Mouse (Mus musculus) neural tube, embryonic 11.5 days (tissue): ENCODE data around the gene Wfikkn1. TPM values are rescaled to one million over a fixed set of nuclear protein-coding genes. Genes with fewer than 3 reads are reported as not detected.
A peak's percentile ranks its signal among the peaks of the same experiment; 100 is the strongest.

Experiments used
- ATAC-seq: fragments of 200-750 bp; cut with Nextera tagmentation; 2 replicates; pipeline ENCODE4 v1.8.0; 2017; ENCODE audit warnings: moderate number of reproducible peaks, mild to moderate bottlenecking, moderate TSS enrichment, moderate library complexity; ENCODE audit not compliant: insufficient read depth, low FRiP score, low TSS enrichment
- DNase-seq: peaks from one replicate; pipeline ENCODE4 v3.0.0-alpha.2; 2015; ENCODE audit warnings: low spot score
- H3K27ac ChIP-seq: fragments of 300-500 bp; sonication (generic); 2 replicates; pipeline ENCODE4 v1.5.1; 2014; ENCODE audit warnings: low read depth, mild to moderate bottlenecking, low read length
- H3K27me3 ChIP-seq: fragments of 300-500 bp; sonication (generic); 2 replicates; pipeline ENCODE4 v1.6.1; 2014; ENCODE audit warnings: mild to moderate bottlenecking, low read length, mixed read lengths; ENCODE audit not compliant: control insufficient read depth, insufficient read depth
- H3K36me3 ChIP-seq: fragments of 300-500 bp; sonication (generic); 2 replicates; pipeline ENCODE4 v1.6.1; 2014; ENCODE audit warnings: mild to moderate bottlenecking, low read length, moderate library complexity, mixed read lengths; ENCODE audit not compliant: control insufficient read depth, insufficient read depth
- H3K4me1 ChIP-seq: fragments of 300-500 bp; sonication (generic); 2 replicates; pipeline ENCODE4 v1.6.1; 2014; ENCODE audit warnings: low read length, mixed read lengths; ENCODE audit not compliant: control insufficient read depth, insufficient read depth
- H3K4me2 ChIP-seq: fragments of 300-500 bp; sonication (generic); 2 replicates; pipeline ENCODE4 v1.6.1; 2014; ENCODE audit warnings: low read depth, mild to moderate bottlenecking, moderate library complexity
- H3K4me3 ChIP-seq: fragments of 300-500 bp; sonication (generic); 2 replicates; pipeline ENCODE4 v1.5.1; 2014; ENCODE audit warnings: low read depth, low read length
- H3K9ac ChIP-seq: fragments of 300-500 bp; sonication (generic); 2 replicates; pipeline ENCODE4 v1.6.1; 2014; ENCODE audit warnings: mild to moderate bottlenecking, low read length
- H3K9me3 ChIP-seq: fragments of 300-500 bp; sonication (generic); 2 replicates; pipeline ENCODE4 v1.6.1; 2016; ENCODE audit warnings: low read length; ENCODE audit not compliant: control insufficient read depth
- WGBS: fragments of 180-500 bp; shearing (Covaris S2); extraction: QIAGEN DNeasy Blood & Tissue Kit; methylation state at CpG from one replicate; pipeline ENCODE4 v1.1.7; 2014; 5-methylcytosine and 5-hydroxymethylcytosine counted together
- polyA plus RNA-seq: library from polyadenylated mRNA; unstranded; fragments of >200 nt; fragmentation: Nextera tagmentation; extraction: Ambion mirVana; gene quantifications from 2 replicates; pipeline ENCODE4 v1.2.1, GENCODE M21; 2014

Wfikkn1 gene
- polyA plus RNA-seq, 1 experiment from 2014 or later = 1.7 TPM

DNA sequence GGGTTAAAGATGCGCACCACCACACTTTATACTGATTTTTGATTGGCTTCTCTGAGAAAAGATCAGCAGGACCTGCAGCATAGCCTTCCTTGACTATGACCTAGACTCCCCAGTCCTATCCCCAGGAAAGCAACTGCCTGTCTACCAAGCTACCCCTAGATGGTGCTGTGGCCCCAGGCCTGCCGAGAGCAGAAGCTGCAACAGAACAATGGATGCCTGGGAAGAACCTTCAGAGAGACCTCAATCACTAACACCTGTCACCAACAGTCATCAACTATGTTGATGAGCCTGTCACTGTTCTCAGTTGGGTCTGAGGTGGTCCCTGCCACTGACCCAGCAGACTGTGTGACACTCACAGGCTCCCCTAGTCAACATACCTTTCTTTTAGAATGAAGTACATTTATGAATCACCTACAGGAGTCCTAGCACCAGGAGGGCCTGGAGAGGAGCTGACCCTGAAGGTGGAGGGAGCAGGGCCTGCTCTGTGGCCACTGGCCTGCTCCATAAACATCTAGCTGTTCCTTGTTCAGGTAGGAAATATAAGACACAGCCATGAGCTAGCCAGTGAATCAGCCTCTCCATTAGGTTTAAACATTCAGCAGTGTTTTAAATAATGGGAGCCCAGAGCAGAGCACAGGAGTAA is 13.4 kb upstream of the Wfikkn1 start:
- Histone ChIP-seq H3K4me2 (no peak overlapping the region), H3K4me1 (peaks cover 5% of the 10 kb centered on the region; the same call in 1 of the 2 replicates), H3K9ac (no peak overlapping the region), H3K4me3 (no peak overlapping the region), H3K9me3 (no peaks in the 10 kb centered on the region), H3K36me3 (no peaks in the 10 kb centered on the region), H3K27me3 (no peaks in the 10 kb centered on the region), H3K27ac (no peak overlapping the region)
- peak; percentile 50; the same call in 1 of the 2 replicates for ATAC-seq
- peak; percentile 75 for DNase-seq
- 34% methylated on average over 2 of the region's 2 CpGs for WGBS

DNA sequence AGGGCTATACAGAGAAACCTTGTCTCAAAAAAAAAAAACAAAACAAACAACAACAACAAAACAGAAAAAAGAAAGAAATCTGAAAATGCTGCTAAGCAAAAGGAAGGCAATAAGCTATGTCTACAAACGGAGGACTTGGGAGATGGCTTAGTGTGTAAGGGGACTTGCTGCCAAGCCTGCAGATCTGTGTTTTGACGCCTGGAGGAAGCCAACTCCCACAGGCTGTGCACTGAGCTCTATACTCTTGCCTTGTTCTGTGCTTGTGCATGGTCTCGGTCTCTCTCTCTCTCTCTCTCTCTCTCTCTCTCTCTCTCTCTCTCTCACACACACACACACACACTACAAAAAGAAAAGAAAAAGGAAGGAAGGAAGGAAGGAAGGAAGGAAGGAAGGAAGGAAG is 8.2 kb upstream of the Wfikkn1 start:
- H3K36me3 ChIP-seq = no peaks in the 10 kb centered on the region
- WGBS = 89% methylated on average over 3 of the region's 3 CpGs
- H3K4me3 ChIP-seq = no peak overlapping the region
- no peak for ATAC-seq
- H3K27me3 ChIP-seq = no peaks in the 10 kb centered on the region
- DNase-seq = no peak
- H3K27ac ChIP-seq = no peak overlapping the region
- no peaks in the 10 kb centered on the region for H3K9me3 ChIP-seq
- no peaks in the 10 kb centered on the region for H3K4me1 ChIP-seq
- no peak overlapping the region for H3K4me2 ChIP-seq
- no peak overlapping the region for H3K9ac ChIP-seq

DNA sequence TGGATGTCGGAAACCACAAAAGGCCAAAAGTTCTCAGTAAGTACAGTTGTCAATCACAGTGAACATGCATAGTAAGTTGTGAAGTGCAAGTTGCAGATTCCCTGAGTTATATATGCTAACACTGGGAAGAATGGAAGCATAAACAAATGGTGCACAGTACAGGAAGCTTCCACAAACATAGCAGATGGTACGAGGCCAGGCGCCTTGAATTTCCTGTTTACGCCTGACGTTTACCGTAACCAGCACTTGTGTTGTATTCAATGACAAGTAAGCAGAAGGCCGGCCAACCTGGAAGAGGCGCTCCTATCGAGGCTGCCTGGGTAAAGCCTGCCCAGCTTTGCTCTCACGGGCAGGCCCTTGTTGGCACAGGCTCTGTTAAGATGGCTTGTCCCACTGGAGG is 6.8 kb upstream of the Wfikkn1 start:
- peaks cover 2% of the 10 kb centered on the region; the same call in 1 of the 2 replicates for H3K36me3 ChIP-seq
- no peak overlapping the region for H3K4me2 ChIP-seq
- H3K4me3 ChIP-seq = no peak overlapping the region
- H3K27me3 ChIP-seq = no peaks in the 10 kb centered on the region
- H3K27ac ChIP-seq = no peak overlapping the region
- no peak overlapping the region for H3K9ac ChIP-seq
- WGBS = 92% methylated on average over 10 of the region's 10 CpGs
- ATAC-seq = no peak
- H3K9me3 ChIP-seq = no peaks in the 10 kb centered on the region
- no peak for DNase-seq
- no peaks in the 10 kb centered on the region for H3K4me1 ChIP-seq

DNA sequence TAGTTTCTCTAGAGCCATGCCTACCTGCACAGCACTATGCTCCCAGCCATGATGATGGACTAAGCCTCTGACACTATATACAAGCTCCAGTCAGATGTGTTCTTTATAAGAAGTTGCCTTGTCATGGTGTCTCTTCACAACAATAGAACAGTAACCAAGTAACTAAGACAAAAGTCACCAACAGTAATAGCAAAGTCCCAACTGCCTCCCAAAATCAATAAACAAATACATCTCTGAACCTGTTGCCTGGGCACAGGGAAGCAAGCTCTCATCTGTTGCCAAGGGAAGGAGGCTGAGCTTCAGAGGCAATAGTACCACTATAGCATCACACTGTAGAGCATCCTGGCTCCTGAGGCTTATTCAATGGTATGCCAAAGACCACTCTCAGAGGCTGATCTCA is 6.1 kb upstream of the Wfikkn1 start:
- DNase-seq (no peak), ATAC-seq (no peak)
- peaks cover 2% of the 10 kb centered on the region; the same call in 1 of the 2 replicates for H3K36me3 ChIP-seq
- no peak overlapping the region for H3K27ac ChIP-seq
- H3K27me3 ChIP-seq = no peaks in the 10 kb centered on the region
- H3K4me2 ChIP-seq = no peak overlapping the region
- no peaks in the 10 kb centered on the region for H3K4me1 ChIP-seq
- no peak overlapping the region for H3K4me3 ChIP-seq
- no peaks in the 10 kb centered on the region for H3K9me3 ChIP-seq
- no peak overlapping the region for H3K9ac ChIP-seq

DNA sequence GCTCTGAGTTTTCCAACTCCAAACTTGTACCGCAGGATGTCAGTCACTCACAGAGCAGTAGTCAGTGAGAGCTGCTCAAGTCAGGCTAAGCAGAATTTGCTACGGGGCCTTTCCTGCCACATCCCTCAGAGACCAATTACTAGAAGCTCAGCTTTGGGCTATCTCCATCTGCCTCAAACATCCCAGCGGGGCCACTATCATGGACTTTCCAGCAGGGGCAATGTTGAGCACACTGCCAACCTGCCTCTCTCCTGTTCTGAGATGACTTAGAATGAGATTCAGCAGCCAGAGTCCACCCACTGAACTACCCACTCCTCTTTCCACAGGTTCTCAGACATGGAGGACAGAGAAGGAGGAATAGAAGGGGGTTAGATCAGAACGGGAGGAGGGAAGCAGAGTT is 5.0 kb upstream of the Wfikkn1 start:
- DNase-seq (peak; percentile 47), ATAC-seq (no peak)
- Histone ChIP-seq H3K4me3 (no peak overlapping the region), H3K27ac (no peak overlapping the region), H3K9me3 (no peaks in the 10 kb centered on the region), H3K9ac (no peak overlapping the region), H3K4me1 (peaks cover 10% of the 10 kb centered on the region), H3K27me3 (no peaks in the 10 kb centered on the region), H3K36me3 (peaks cover 2% of the 10 kb centered on the region; the same call in 1 of the 2 replicates), H3K4me2 (no peak overlapping the region)
- 68% methylated on average over 4 of the region's 4 CpGs for WGBS

DNA sequence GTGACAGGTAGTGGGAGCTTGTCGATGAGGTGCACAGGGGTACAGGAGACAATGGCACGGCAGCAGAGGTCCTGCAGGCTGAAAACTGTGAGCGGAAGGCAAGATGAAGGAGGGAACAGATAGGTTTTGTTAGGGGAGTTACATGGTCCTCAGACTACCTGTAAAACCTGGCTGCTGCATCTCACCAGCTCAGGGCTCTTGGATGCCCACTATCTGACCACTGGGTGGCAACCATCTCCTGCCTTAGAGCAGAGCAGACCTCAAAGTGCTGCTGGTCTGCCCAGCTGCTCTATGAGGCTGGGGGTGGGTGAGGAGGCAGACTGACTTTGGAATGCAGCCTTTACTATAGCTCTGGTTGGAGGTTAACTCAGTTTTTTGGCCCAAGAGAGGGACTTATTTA is 3.2 kb upstream of the Wfikkn1 start:
- H3K4me2 ChIP-seq = no peak overlapping the region
- DNase-seq (no peak), ATAC-seq (no peak)
- H3K27me3 ChIP-seq = no peaks in the 10 kb centered on the region
- no peak overlapping the region for H3K9ac ChIP-seq
- 93% methylated on average over 3 of the region's 3 CpGs for WGBS
- no peaks in the 10 kb centered on the region for H3K9me3 ChIP-seq
- no peak overlapping the region for H3K27ac ChIP-seq
- no peak overlapping the region for H3K4me3 ChIP-seq
- peaks cover 4% of the 10 kb centered on the region; the same call in 1 of the 2 replicates for H3K36me3 ChIP-seq
- H3K4me1 ChIP-seq = peaks cover 16% of the 10 kb centered on the region

DNA sequence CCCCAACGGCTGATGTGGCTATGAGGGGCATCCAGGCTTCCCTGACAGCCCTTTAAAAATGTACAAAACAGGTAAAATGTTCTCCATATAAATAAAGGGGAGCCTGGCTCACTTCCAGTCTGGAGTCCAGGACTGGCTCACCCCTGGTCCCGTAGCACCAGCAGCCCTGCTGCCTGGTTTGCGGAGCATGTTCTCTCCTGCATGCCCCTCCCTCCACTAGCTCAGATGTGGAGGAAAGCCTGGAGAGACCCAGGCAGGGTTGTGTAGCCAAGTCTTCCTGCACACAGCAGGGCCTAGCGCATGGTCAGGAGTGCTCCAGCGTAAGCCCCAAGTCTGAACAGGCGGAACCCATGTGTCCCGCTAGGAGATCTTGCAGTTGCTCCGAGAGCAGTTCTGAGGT is 2.6 kb upstream of the Wfikkn1 start:
- H3K36me3 ChIP-seq = peaks cover 7% of the 10 kb centered on the region; the same call in 1 of the 2 replicates
- H3K9me3 ChIP-seq = no peaks in the 10 kb centered on the region
- WGBS = 89% methylated on average over 8 of the region's 8 CpGs
- H3K4me3 ChIP-seq = no peak overlapping the region
- DNase-seq (no peak), ATAC-seq (no peak)
- H3K27me3 ChIP-seq = no peaks in the 10 kb centered on the region
- H3K9ac ChIP-seq = no peak overlapping the region
- peaks cover 16% of the 10 kb centered on the region for H3K4me1 ChIP-seq
- no peak overlapping the region for H3K27ac ChIP-seq
- no peak overlapping the region for H3K4me2 ChIP-seq

DNA sequence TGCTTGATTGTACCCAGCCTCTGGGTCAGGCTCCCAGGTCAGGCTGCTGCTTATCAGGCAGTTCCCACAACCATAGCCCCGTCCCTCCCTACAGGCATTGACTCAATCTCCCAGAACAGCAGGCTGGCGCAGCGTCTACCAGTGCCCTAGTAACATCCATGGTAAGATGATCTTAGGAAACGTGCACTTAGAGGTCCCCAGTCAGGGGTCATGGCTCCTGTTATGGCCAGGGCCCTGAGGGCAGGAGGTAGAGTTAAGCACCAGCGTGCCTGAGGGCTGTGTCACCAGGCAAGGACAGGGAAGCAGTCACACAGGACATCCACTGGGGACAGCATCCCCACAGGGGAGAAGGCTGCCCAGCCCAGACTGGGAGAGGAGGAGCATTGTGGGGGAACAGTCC is 1.6 kb upstream of the Wfikkn1 start:
- DNase-seq (no peak), ATAC-seq (no peak)
- H3K27ac ChIP-seq = no peak overlapping the region
- H3K27me3 ChIP-seq = no peaks in the 10 kb centered on the region
- H3K36me3 ChIP-seq = peaks cover 9% of the 10 kb centered on the region; the same call in 1 of the 2 replicates
- H3K4me1 ChIP-seq = peaks cover 16% of the 10 kb centered on the region
- no peak overlapping the region for H3K4me3 ChIP-seq
- 37% methylated on average over 5 of the region's 5 CpGs for WGBS
- H3K9ac ChIP-seq = no peak overlapping the region
- H3K9me3 ChIP-seq = no peaks in the 10 kb centered on the region
- H3K4me2 ChIP-seq = no peak overlapping the region

DNA sequence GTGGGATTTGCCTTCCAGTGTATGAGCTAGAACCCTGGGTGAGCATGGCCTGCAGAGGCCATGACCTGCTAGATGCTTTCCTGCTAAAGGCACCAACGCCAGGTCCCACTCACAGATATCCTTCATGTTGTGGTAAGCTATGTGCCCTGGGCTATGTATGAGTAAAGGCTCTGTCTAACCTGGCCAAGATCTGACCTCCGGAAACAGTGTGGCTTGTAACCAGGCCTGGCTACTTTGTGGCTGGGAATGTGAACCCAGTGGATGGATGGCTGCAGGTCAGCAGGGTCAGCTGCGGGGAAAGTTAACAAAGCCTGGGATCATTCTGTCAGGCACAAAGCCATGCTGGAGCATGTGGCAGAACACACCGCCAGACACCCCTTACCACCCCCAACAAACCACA is 1.0 kb upstream of the Wfikkn1 start:
- peaks cover 16% of the 10 kb centered on the region for H3K4me1 ChIP-seq
- peaks cover 9% of the 10 kb centered on the region; the same call in 1 of the 2 replicates for H3K36me3 ChIP-seq
- ATAC-seq (no peak), DNase-seq (peak; percentile 40)
- 11% methylated on average over 4 of the region's 4 CpGs for WGBS
- H3K4me2 ChIP-seq = no peak overlapping the region
- H3K4me3 ChIP-seq = no peak overlapping the region
- peak overlapping the region; percentile 68 for H3K27ac ChIP-seq
- no peaks in the 10 kb centered on the region for H3K27me3 ChIP-seq
- H3K9me3 ChIP-seq = no peaks in the 10 kb centered on the region
- H3K9ac ChIP-seq = 0 out of 2 replicates have a peak overlapping the region, but pooled peaks have one; percentile 15
